Mouse (Mus musculus): ENCODE measurements around the gene Pole3. TPM values are rescaled to one million over a fixed set of nuclear protein-coding genes. Genes with fewer than 3 reads are reported as not detected.

Pole3 gene
- total and polyA plus RNA-seq, 3 experiments, result 32.1 to 87.5 (median 69.8) TPM

DNA sequence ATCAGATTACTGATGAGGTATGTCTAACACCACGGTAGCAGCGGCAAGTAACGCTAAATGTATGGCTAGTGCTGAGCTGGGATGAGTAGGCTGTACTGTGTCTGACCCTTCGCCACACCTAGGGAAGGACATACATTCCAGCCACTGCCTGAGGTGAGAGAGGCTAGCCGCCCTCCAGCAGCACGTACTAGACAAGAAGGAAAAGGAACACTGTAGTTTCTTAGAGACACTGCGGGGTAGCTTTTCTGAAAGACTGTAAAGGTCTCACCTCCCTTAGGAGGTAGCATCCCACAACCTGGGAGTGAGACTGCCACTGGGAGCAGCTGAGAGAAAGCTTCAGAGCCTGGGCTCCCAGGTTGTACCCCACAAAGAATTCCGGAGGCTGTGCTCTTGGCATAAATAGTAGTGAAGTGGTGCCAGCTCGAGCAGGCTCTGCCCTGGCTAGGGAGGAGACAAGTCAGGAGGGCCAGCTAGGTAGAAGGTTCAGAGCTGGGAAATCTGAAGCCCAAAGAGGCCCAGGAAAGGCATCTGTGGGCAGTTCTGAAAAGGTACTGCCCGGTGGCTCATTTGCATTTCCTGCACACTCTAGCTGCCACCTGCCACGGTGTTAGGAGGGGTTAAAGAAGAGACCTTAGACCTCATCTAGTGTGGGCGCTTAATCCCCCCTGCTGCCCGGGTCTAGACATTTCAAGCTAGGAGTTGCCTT, 6.3 kb downstream of the Pole3 start:
- H3K36me3 ChIP-seq (replicated peaks in 1 of 2; ENCODE audit: control insufficient read depth in 1 of 2, insufficient read depth in 1 of 2, low read length in 1 of 2), result peaks cover 6 to 38% of the 10 kb centered on the region in 2 experiments
- H3K9me3 ChIP-seq (replicated peaks; ENCODE audit: low read length), result no peaks in the 10 kb centered on the region
- peak; percentile 63 for DNase-seq (ENCODE audit: extremely low read depth)
- TF ChIP-seq MEF2A (IDR thresholded peaks at IDR 0.05; ENCODE audit: borderline replicate concordance, low read depth, low read length) (peak; percentile 65; the same call in 1 of the 2 replicates), TBP (conservative IDR thresholded peaks at IDR 0.05; ENCODE audit: low read depth, low read length) (no peak), RAD21 (IDR thresholded peaks at IDR 0.05; ENCODE audit: low read depth, low read length) (peak; percentile 55), UBTF (IDR thresholded peaks at IDR 0.05; ENCODE audit: low read depth, low read length) (no peak), HCFC1 (IDR thresholded peaks at IDR 0.05; ENCODE audit: low read depth, low read length) (0 out of 2 replicates have a peak, but pooled peaks have one; percentile 16), CHD2 (IDR thresholded peaks at IDR 0.05; ENCODE audit: low read length) (no peak), E2F4 (IDR thresholded peaks at IDR 0.05; ENCODE audit: insufficient replicate concordance, low read depth, low read length) (peak; percentile 28; the same call in 1 of the 2 replicates), SMC3 (IDR thresholded peaks at IDR 0.05; ENCODE audit: low read depth, low read length) (no peak; the same call in 1 of the 2 replicates), CTCF (conservative IDR thresholded peaks at IDR 0.05 in 1 of 2, IDR thresholded peaks at IDR 0.05 in 1 of 2; ENCODE audit: low read depth in 2 of 2, low read length in 2 of 2) (peak in 1 of 2 experiments; percentile 58; a peak in 2 of 4 replicates), MYC (IDR thresholded peaks at IDR 0.05; ENCODE audit: low read depth, low read length) (peak; percentile 71; the same call in 1 of the 2 replicates), BHLHE40 (IDR thresholded peaks at IDR 0.05; ENCODE audit: low read depth, low read length) (peak; percentile 72), ELF1 (IDR thresholded peaks at IDR 0.05; ENCODE audit: low read depth, low read length) (peak; percentile 74), MAZ (IDR thresholded peaks at IDR 0.05; ENCODE audit: low read depth, low read length) (no peak; the same call in 1 of the 2 replicates), ETS1 (conservative IDR thresholded peaks at IDR 0.05; ENCODE audit: low read depth, low read length) (peak; percentile 52), CHD1 (IDR thresholded peaks at IDR 0.05; ENCODE audit: low read depth, low read length) (peak; percentile 64; the same call in 1 of the 2 replicates), ZMIZ1 (IDR thresholded peaks at IDR 0.05; ENCODE audit: low read depth, low read length) (no peak), JUN (IDR thresholded peaks at IDR 0.05; ENCODE audit: insufficient read depth, low read depth, low read length) (no peak), IRF4 (IDR thresholded peaks at IDR 0.05; ENCODE audit: low read depth, low read length) (peak; percentile 81), PAX5 (IDR thresholded peaks at IDR 0.05; ENCODE audit: low read length) (no peak), POLR2AphosphoS2 (IDR thresholded peaks at IDR 0.05; ENCODE audit: low read depth, low read length) (no peak), MAFK (IDR thresholded peaks at IDR 0.05; ENCODE audit: insufficient replicate concordance, low read length) (0 out of 2 replicates have a peak, but pooled peaks have one; percentile 25), NRF1 (IDR thresholded peaks at IDR 0.05; ENCODE audit: low read depth, low read length) (no peak; the same call in 1 of the 2 replicates), GABPA (IDR thresholded peaks at IDR 0.05; ENCODE audit: insufficient replicate concordance, low read depth, low read length) (no peak), ZC3H11A (IDR thresholded peaks at IDR 0.05; ENCODE audit: low read depth, low read length) (no peak), TCF12 (IDR thresholded peaks at IDR 0.05; ENCODE audit: low read depth, low read length) (peak; percentile 84), RCOR1 (conservative IDR thresholded peaks at IDR 0.05; ENCODE audit: low read depth, low read length) (peak; percentile 70; the same call in 1 of the 2 replicates), JUND (conservative IDR thresholded peaks at IDR 0.05; ENCODE audit: low read depth, low read length) (no peak), ZKSCAN1 (IDR thresholded peaks at IDR 0.05; ENCODE audit: borderline replicate concordance, low read depth, low read length) (no peak), ZNF384 (IDR thresholded peaks at IDR 0.05; ENCODE audit: low read depth, low read length) (no peak), KAT2A (IDR thresholded peaks at IDR 0.05; ENCODE audit: insufficient replicate concordance, low read length) (no peak), EP300 (IDR thresholded peaks at IDR 0.05; ENCODE audit: low read length) (peak; percentile 63), NELFE (IDR thresholded peaks at IDR 0.05; ENCODE audit: low read depth, low read length) (no peak), MXI1 (IDR thresholded peaks at IDR 0.05; ENCODE audit: low read depth, low read length) (peak; percentile 49; the same call in 1 of the 2 replicates), SIN3A (IDR thresholded peaks at IDR 0.05; ENCODE audit: low read length) (peak; percentile 64; the same call in 1 of the 2 replicates), USF1 (IDR thresholded peaks at IDR 0.05; ENCODE audit: low read depth, low read length) (no peak), USF2 (conservative IDR thresholded peaks at IDR 0.05; ENCODE audit: low read depth, low read length) (no peak), MAX (IDR thresholded peaks at IDR 0.05; ENCODE audit: low read length) (peak; percentile 49; the same call in 1 of the 2 replicates), POLR2A (IDR thresholded peaks at IDR 0.05; ENCODE audit: low read depth, low read length) (peak; percentile 30; the same call in 1 of the 2 replicates)
- in situ Hi-C loops (cut with MboI; ENCODE audit: low pct_ligation_motif_present, low pct_unique_long_range_greater_than_20kb, low sequenced_read_pairs), result loop anchor here (10.0 kb wide), 1 partner anchor 174 kb away; no protein-coding TSS in a partner anchor
- H3K4me3 ChIP-seq (replicated peaks in 1 of 3; ENCODE audit: low read depth in 2 of 3, low read length in 2 of 3, poor library complexity in 1 of 3), result peak overlapping the region; percentile 61 to 83 (median 68)
- H3K79me2 ChIP-seq (replicated peaks; ENCODE audit: control insufficient read depth, extremely low read depth, insufficient read depth, poor library complexity, severe bottlenecking), result no peaks in the 10 kb centered on the region; the same call in 1 of the 2 replicates
- dilution Hi-C loops (cut with MboI; ENCODE audit: extremely low pct_ligation_motif_present, extremely low pct_unique_long_range_greater_than_20kb, low sequenced_read_pairs), result no loop called here
- peak overlapping the region; percentile 89 for H3K9ac ChIP-seq (ENCODE audit: insufficient read depth, low read depth)
- peak overlapping the region; percentile 92 for H3K4me2 ChIP-seq (ENCODE audit: insufficient read depth, low read depth, poor library complexity, severe bottlenecking)
- no peaks in the 10 kb centered on the region for H3K27me3 ChIP-seq (replicated peaks)
- peak overlapping the region; percentile 45 for H3K27ac ChIP-seq (ENCODE audit: insufficient read depth, low read depth)
- peaks cover 9 to 50% of the 10 kb centered on the region in 2 experiments for H3K4me1 ChIP-seq (ENCODE audit: control insufficient read depth in 1 of 2, insufficient read depth in 2 of 2)
